Mouse (Mus musculus): ENCODE measurements around the gene Dnmt1. TPM values are rescaled to one million over a fixed set of nuclear protein-coding genes. Genes with fewer than 3 reads are reported as not detected.
A peak's percentile ranks its signal among the peaks of the same experiment; 100 is the strongest.

Gene Dnmt1
- polyA plus RNA-seq, 1 experiment from 2014 or later, result 67.4 TPM

GRCm38 (mm10) chr9:20879097-20879792 lies 80.4 kb downstream of the Dnmt1 start, which contains the start of gene Angptl6:
Gene Angptl6 (minus strand): TSS chr9:20879727.
- Histone ChIP-seq H3K27ac (ENCODE audit: low read depth, low read length) (peak within 1 kb of the TSS; percentile 79), H3K4me1 (ENCODE audit: control insufficient read depth, insufficient read depth, low read length) (peaks cover 5% of the 10 kb centered on the region), H3K4me2 (peak within 1 kb of the TSS; percentile 61), H3K9me3 (ENCODE audit: control insufficient read depth, low read length) (no peaks in the 10 kb centered on the region), H3K9ac (ENCODE audit: low read length) (peak within 1 kb of the TSS; percentile 82), H3K36me3 (ENCODE audit: control insufficient read depth, insufficient read depth, low read length) (no peaks in the 10 kb centered on the region), H3K27me3 (ENCODE audit: control insufficient read depth, insufficient read depth, low read length) (no peaks in the 10 kb centered on the region), H3K4me3 (ENCODE audit: low read depth, low read length) (peak within 1 kb of the TSS; percentile 40)
- DNase-seq (ENCODE audit: low spot score, missing footprints) (no peak), ATAC-seq (ENCODE audit: low FRiP score) (no peak)
- WGBS, result 93% methylated on average over 13 of the region's 13 CpGs

GRCm38 (mm10) chr9:20878710-20879065 lies 81.0 kb downstream of the Dnmt1 start:
- peak overlapping the region; percentile 82 for H3K9ac ChIP-seq (ENCODE audit: low read length)
- WGBS, result 28% methylated on average over 10 of the region's 10 CpGs

GRCm38 (mm10) chr9:20878041-20878709 lies 81.5 kb downstream of the Dnmt1 start:
- peaks cover 5% of the 10 kb centered on the region for H3K4me1 ChIP-seq (ENCODE audit: control insufficient read depth, insufficient read depth, low read length)

More at GRCm38 (mm10) chr9:20878710-20879065, 81.0 kb downstream of the Dnmt1 start:
- H3K27me3 ChIP-seq (ENCODE audit: control insufficient read depth, insufficient read depth, low read length), result no peaks in the 10 kb centered on the region
- H3K27ac ChIP-seq (ENCODE audit: low read depth, low read length), result peak overlapping the region; percentile 79
- H3K4me3 ChIP-seq (ENCODE audit: low read depth, low read length), result peak overlapping the region; percentile 40
- no peaks in the 10 kb centered on the region for H3K9me3 ChIP-seq (ENCODE audit: control insufficient read depth, low read length)
- H3K36me3 ChIP-seq (ENCODE audit: control insufficient read depth, insufficient read depth, low read length), result no peaks in the 10 kb centered on the region
- no peak for DNase-seq (ENCODE audit: low spot score, missing footprints)
- peak; percentile 2; the same call in 1 of the 2 replicates for ATAC-seq (ENCODE audit: low FRiP score)
- peaks cover 5% of the 10 kb centered on the region for H3K4me1 ChIP-seq (ENCODE audit: control insufficient read depth, insufficient read depth, low read length)
- H3K4me2 ChIP-seq, result peak overlapping the region; percentile 61

DNA sequence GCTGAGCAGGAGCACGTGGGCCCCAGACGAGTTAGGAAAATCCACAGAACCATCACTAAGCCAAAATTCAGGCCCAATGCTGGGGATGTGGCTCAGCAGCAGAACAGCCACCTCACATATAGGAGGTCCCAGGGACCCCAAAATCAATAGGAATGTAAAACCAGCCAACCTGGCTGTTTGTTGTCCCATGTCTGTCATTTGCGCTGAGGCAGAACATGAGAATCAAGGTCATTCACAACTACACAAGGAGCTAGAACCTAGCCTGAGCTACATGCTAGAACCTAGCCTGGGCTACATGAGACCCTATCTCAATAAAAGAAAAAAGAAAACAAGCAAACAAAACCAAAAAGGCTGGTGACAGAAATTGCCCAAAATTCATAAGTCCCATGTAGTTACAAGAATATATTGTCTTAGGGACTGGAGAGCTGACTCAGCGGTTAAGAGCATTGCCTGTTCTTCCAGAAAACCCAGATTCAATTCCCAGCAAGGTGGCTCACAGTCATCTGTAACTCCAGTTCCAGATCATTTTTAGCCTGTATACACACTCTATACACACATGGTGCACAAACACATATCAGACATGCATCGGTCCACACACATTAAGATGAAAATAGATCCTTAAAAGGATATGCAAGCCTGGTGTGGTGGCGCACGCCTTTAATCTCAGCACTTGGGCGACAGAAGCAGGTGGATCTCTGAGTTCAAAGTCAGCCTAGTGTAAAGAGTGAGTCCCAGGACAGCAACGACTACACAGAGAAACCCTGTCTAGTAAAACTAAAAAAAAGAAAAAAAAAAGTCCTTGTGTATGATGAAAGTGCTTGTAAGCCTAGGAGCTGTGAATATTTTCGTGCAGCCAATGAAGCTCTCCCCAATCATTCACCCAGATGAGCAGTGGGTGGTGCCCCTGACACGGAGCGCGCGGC lies 82.3 kb downstream of the Dnmt1 start:
- no peak overlapping the region for H3K27ac ChIP-seq (ENCODE audit: low read depth, low read length)

More at GRCm38 (mm10) chr9:20878041-20878709, 81.5 kb downstream of the Dnmt1 start:
- Histone ChIP-seq H3K4me3 (ENCODE audit: low read depth, low read length) (peak overlapping the region; percentile 40), H3K27ac (ENCODE audit: low read depth, low read length) (peak overlapping the region; percentile 79), H3K9me3 (ENCODE audit: control insufficient read depth, low read length) (no peaks in the 10 kb centered on the region), H3K27me3 (ENCODE audit: control insufficient read depth, insufficient read depth, low read length) (no peaks in the 10 kb centered on the region), H3K4me2 (peak overlapping the region; percentile 61), H3K36me3 (ENCODE audit: control insufficient read depth, insufficient read depth, low read length) (no peaks in the 10 kb centered on the region), H3K9ac (ENCODE audit: low read length) (peak overlapping the region; percentile 82)
- DNase-seq (ENCODE audit: low spot score, missing footprints), result peak; percentile 100
- under 1% methylated on average over 69 of the region's 69 CpGs for WGBS
- ATAC-seq (ENCODE audit: low FRiP score), result peak; percentile 95

GRCm38 (mm10) chr9:20876318-20877117 lies 83.2 kb downstream of the Dnmt1 start:
- no peak for ATAC-seq (ENCODE audit: low FRiP score)
- no peaks in the 10 kb centered on the region for H3K36me3 ChIP-seq (ENCODE audit: control insufficient read depth, insufficient read depth, low read length)
- H3K4me3 ChIP-seq (ENCODE audit: low read depth, low read length), result no peak overlapping the region
- DNase-seq (ENCODE audit: low spot score, missing footprints), result peak; percentile 47
- H3K4me1 ChIP-seq (ENCODE audit: control insufficient read depth, insufficient read depth, low read length), result peaks cover 5% of the 10 kb centered on the region
- H3K27ac ChIP-seq (ENCODE audit: low read depth, low read length), result no peak overlapping the region
- no peaks in the 10 kb centered on the region for H3K27me3 ChIP-seq (ENCODE audit: control insufficient read depth, insufficient read depth, low read length)
- no peak overlapping the region for H3K9ac ChIP-seq (ENCODE audit: low read length)
- 70% methylated on average over 9 of the region's 9 CpGs for WGBS
- no peaks in the 10 kb centered on the region for H3K9me3 ChIP-seq (ENCODE audit: control insufficient read depth, low read length)
- no peak overlapping the region for H3K4me2 ChIP-seq

More for the DNA sequence above, 82.3 kb downstream of the Dnmt1 start:
- Histone ChIP-seq H3K4me2 (peak overlapping the region; percentile 45), H3K27me3 (ENCODE audit: control insufficient read depth, insufficient read depth, low read length) (no peaks in the 10 kb centered on the region), H3K36me3 (ENCODE audit: control insufficient read depth, insufficient read depth, low read length) (no peaks in the 10 kb centered on the region), H3K9ac (ENCODE audit: low read length) (peak overlapping the region; percentile 59), H3K4me1 (ENCODE audit: control insufficient read depth, insufficient read depth, low read length) (peaks cover 5% of the 10 kb centered on the region), H3K4me3 (ENCODE audit: low read depth, low read length) (peak overlapping the region; percentile 40), H3K9me3 (ENCODE audit: control insufficient read depth, low read length) (no peaks in the 10 kb centered on the region)
- DNase-seq (ENCODE audit: low spot score, missing footprints), result peak; percentile 70
- WGBS, result 36% methylated on average over 14 of the region's 14 CpGs
- ATAC-seq (ENCODE audit: low FRiP score), result no peak; the same call in 1 of the 2 replicates

DNA sequence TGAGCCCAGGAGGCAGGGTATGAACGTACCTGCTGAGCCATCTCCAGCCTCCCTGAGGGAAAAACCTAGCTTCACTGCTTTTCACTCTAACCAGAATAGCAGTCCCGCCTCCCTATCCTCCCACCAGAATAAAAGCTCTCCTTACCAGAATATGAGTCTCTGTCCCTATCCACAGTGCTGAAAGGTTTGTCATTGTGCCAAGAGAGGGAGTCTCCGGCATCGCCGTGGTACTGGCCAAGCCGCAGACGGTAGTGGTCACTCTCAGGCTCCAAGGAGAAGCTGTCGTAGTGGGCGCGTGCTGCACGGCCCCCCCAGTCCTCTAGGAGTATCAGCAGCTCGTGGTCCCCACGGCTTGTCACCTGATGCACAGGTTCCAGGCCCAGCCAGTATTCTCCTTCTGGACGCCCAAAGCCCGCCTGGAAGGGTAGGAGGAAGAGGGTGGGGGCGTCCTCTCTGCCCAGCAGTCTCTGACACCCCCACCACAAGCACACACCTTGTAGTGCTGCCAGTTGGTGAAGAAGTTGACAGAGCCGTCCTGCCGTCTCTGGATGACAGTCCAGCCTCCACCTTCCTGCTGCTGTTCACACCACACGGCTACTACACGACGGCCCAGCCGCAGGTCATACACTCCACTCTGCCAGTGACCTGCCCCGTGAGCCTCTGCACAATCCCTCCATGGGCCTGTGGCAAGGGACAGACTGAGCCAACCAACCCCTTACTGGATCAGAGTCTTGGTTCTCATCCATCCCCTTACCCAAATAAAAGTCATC lies 84.5 kb downstream of the Dnmt1 start:
- no peaks in the 10 kb centered on the region for H3K9me3 ChIP-seq (ENCODE audit: control insufficient read depth, low read length)
- no peaks in the 10 kb centered on the region for H3K36me3 ChIP-seq (ENCODE audit: control insufficient read depth, insufficient read depth, low read length)
- DNase-seq (ENCODE audit: low spot score, missing footprints) (peak; percentile 79), ATAC-seq (ENCODE audit: low FRiP score) (no peak)
- no peak overlapping the region for H3K27ac ChIP-seq (ENCODE audit: low read depth, low read length)
- peaks cover 4% of the 10 kb centered on the region; the same call in 1 of the 2 replicates for H3K27me3 ChIP-seq (ENCODE audit: control insufficient read depth, insufficient read depth, low read length)
- no peak overlapping the region for H3K9ac ChIP-seq (ENCODE audit: low read length)
- H3K4me1 ChIP-seq (ENCODE audit: control insufficient read depth, insufficient read depth, low read length), result peaks cover 5% of the 10 kb centered on the region
- H3K4me3 ChIP-seq (ENCODE audit: low read depth, low read length), result no peak overlapping the region
- 72% methylated on average over 23 of the region's 23 CpGs for WGBS
- H3K4me2 ChIP-seq, result no peak overlapping the region

DNA sequence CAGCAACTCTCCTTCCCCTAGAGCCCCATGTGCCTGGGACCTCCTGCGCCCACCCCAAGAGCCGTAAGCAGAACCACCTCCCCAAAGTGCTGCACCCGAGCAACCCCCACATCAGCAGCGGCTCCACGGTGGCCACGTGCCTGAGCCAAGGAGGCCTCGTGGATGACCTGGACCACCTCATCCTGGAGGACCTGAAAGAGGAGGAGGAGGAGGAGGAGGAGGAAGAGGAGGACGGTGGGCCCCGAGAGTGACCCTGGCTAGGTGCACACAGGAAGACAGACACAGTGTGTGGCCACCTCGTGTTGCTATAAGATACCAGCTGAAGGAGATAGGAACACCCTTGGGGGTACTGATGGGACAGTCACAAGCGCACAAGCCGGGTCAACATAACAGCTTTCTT lies 86.2 kb downstream of the Dnmt1 start:
- Histone ChIP-seq H3K4me2 (no peak overlapping the region), H3K4me3 (ENCODE audit: low read depth, low read length) (no peak overlapping the region), H3K27ac (ENCODE audit: low read depth, low read length) (no peak overlapping the region), H3K9ac (ENCODE audit: low read length) (no peak overlapping the region), H3K9me3 (ENCODE audit: control insufficient read depth, low read length) (no peaks in the 10 kb centered on the region), H3K4me1 (ENCODE audit: control insufficient read depth, insufficient read depth, low read length) (peaks cover 5% of the 10 kb centered on the region), H3K36me3 (ENCODE audit: control insufficient read depth, insufficient read depth, low read length) (no peaks in the 10 kb centered on the region), H3K27me3 (ENCODE audit: control insufficient read depth, insufficient read depth, low read length) (peaks cover 20% of the 10 kb centered on the region)
- WGBS, result 87% methylated on average over 12 of the region's 12 CpGs
- ATAC-seq (ENCODE audit: low FRiP score) (no peak), DNase-seq (ENCODE audit: low spot score, missing footprints) (no peak)

GRCm38 (mm10) chr9:20872991-20873390 lies 86.7 kb downstream of the Dnmt1 start:
- no peak overlapping the region for H3K9ac ChIP-seq (ENCODE audit: low read length)
- 93% methylated on average over 9 of the region's 10 CpGs for WGBS
- H3K4me1 ChIP-seq (ENCODE audit: control insufficient read depth, insufficient read depth, low read length), result peaks cover 5% of the 10 kb centered on the region
- no peaks in the 10 kb centered on the region for H3K36me3 ChIP-seq (ENCODE audit: control insufficient read depth, insufficient read depth, low read length)
- peaks cover 24% of the 10 kb centered on the region for H3K27me3 ChIP-seq (ENCODE audit: control insufficient read depth, insufficient read depth, low read length)
- H3K9me3 ChIP-seq (ENCODE audit: control insufficient read depth, low read length), result no peaks in the 10 kb centered on the region
- DNase-seq (ENCODE audit: low spot score, missing footprints), result peak; percentile 75
- no peak overlapping the region for H3K4me3 ChIP-seq (ENCODE audit: low read depth, low read length)
- H3K4me2 ChIP-seq, result no peak overlapping the region
- ATAC-seq (ENCODE audit: low FRiP score), result no peak
- no peak overlapping the region for H3K27ac ChIP-seq (ENCODE audit: low read depth, low read length)
